Mouse (Mus musculus): ENCODE results near the gene Barhl2.

GRCm38 (mm10) chr5:106461913-106462312, 3.9 kb upstream of the Barhl2 start:
- no peak for TF ChIP-seq POLR2A (IDR thresholded peaks at IDR 0.05; ENCODE audit: insufficient read length, low read depth)
- TF ChIP-seq MAX (IDR thresholded peaks at IDR 0.05; ENCODE audit: low read depth) = no peak
- TF ChIP-seq CEBPB (IDR thresholded peaks at IDR 0.05; ENCODE audit: insufficient read depth, poor library complexity, severe bottlenecking) = no peak
- no peak for TF ChIP-seq E2F4 (IDR thresholded peaks at IDR 0.05; ENCODE audit: insufficient read depth)
- no peak for TF ChIP-seq USF1 (IDR thresholded peaks at IDR 0.05; ENCODE audit: low read depth)
- TF ChIP-seq TCF12 (IDR thresholded peaks at IDR 0.05; ENCODE audit: insufficient read depth, poor library complexity, severe bottlenecking) = no peak
- TF ChIP-seq POLR2AphosphoS2 (IDR thresholded peaks at IDR 0.05; ENCODE audit: insufficient read length, low read depth) = no peak
- TF ChIP-seq SRF (IDR thresholded peaks at IDR 0.05; ENCODE audit: control insufficient read depth, insufficient read length, low read depth) = no peak

Measured in myocyte (in vitro differentiated cells).